Mouse (Mus musculus) thymus, adult 2 months (tissue): ENCODE measurements at regions not wholly inside any gene's neighbourhood (a gene's known extent, or its start where the extent isn't known, plus 50 kb on each side); places are given as distances from the start of the nearest gene placed in this dataset.
A peak's percentile ranks its signal among the peaks of the same experiment; 100 is the strongest.
"Not testable (repeated sequence)": the region's sequence is repeated elsewhere in the genome, so short reads cannot be mapped to it uniquely, and the experiment has no call there.

Experiments
- DNase-seq: peaks from one replicate; pipeline ENCODE4 v3.0.0; 2021
- H3K27ac ChIP-seq: fragments of 200-500 bp; 2 replicates; pipeline ENCODE4 v1.5.1; 2012; ENCODE audit warnings: low read length, control low read depth; ENCODE audit not compliant: control insufficient read depth, insufficient read depth
- H3K27me3 ChIP-seq: fragments of 200-500 bp; 2 replicates; pipeline ENCODE4 v1.6.1; 2012; ENCODE audit warnings: mild to moderate bottlenecking, low read length, moderate library complexity, mixed read lengths; ENCODE audit not compliant: control insufficient read depth, insufficient read depth
- H3K36me3 ChIP-seq: fragments of 200-500 bp; 2 replicates; pipeline ENCODE4 v1.6.1; 2012; ENCODE audit warnings: mild to moderate bottlenecking, low read length, moderate library complexity; ENCODE audit not compliant: control insufficient read depth, insufficient read depth
- H3K4me1 ChIP-seq: fragments of 200-500 bp; replicated peaks from 2 replicates; pipeline ENCODE4 v1.6.1; 2012; ENCODE audit warnings: low read length; ENCODE audit not compliant: control insufficient read depth, insufficient read depth
- H3K4me3 ChIP-seq: fragments of 200-500 bp; 2 replicates; pipeline ENCODE4 v1.5.1; 2012; ENCODE audit warnings: mild to moderate bottlenecking, low read length, control low read depth, moderate library complexity; ENCODE audit not compliant: control insufficient read depth, insufficient read depth
- CTCF ChIP-seq: fragments of 200-500 bp; IDR thresholded peaks from 2 replicates; pipeline ENCODE4 v1.5.1; 2012; ENCODE audit warnings: mild to moderate bottlenecking, control low read depth, low read length, moderate library complexity, borderline replicate concordance; ENCODE audit not compliant: control insufficient read depth, poor library complexity, insufficient read depth; ENCODE audit errors: extremely low read depth
- POLR2A ChIP-seq: fragments of 200-500 bp; IDR thresholded peaks from 2 replicates; pipeline ENCODE4 v1.6.1; 2012; ENCODE audit warnings: mild to moderate bottlenecking, low read length, control low read depth, moderate library complexity; ENCODE audit not compliant: control insufficient read depth, poor library complexity, insufficient read depth; ENCODE audit errors: extremely low read depth
- WGBS: fragments of 180-500 bp; shearing (Covaris S2); methylation state at CpG from one replicate; pipeline ENCODE4 v1.1.7; 2018; 5-methylcytosine and 5-hydroxymethylcytosine counted together

GRCm38 (mm10) chr12:107188055-107188454 lies 300.4 kb upstream of the 3110018I06Rik start:
- peaks cover 50% of the 10 kb centered on the region for H3K4me1 ChIP-seq
- DNase-seq: no peak
- WGBS: 97% methylated on average over 5 of the region's 5 CpGs
- H3K27me3 ChIP-seq: no peaks in the 10 kb centered on the region
- no peak for TF ChIP-seq POLR2A
- TF ChIP-seq CTCF: no peak
- no peak overlapping the region for H3K27ac ChIP-seq
- H3K4me3 ChIP-seq: no peak overlapping the region
- no peaks in the 10 kb centered on the region for H3K36me3 ChIP-seq

DNA sequence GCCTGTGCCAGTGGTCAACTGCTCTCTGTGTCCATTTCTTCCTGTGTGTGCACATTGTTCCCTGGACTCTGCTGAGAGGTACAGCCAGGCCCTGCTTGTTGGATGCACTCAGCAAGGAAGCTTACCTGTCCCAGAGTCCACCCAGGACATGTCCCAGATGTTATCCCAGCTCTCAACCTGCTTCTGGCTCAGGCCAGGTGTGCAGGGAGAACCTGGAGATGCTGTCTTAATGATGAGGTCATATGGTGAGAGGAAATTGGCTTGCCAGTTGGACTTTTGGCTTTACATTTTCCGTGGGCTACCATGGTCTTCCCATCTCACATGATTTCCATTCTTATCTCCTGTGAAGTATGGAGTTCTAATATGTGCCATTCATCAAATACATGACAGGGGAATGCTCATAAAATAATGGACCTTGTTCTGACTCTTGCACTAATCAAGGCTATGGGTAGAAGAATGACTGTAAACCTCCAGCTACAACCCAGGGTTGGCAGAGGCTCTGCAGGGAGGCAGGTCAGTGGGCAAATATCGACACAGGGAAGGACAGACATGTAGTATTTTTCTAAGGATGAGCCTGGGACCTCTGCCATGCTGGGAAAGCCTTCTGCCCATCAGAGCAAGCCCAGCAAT lies 289.9 kb upstream of the 3110018I06Rik start:
- WGBS: 90% methylated on average over 2 of the region's 2 CpGs
- TF ChIP-seq CTCF (no peak), POLR2A (no peak)
- no peak overlapping the region for H3K4me3 ChIP-seq
- H3K27me3 ChIP-seq: no peaks in the 10 kb centered on the region
- no peaks in the 10 kb centered on the region for H3K36me3 ChIP-seq
- H3K4me1 ChIP-seq: peaks cover 40% of the 10 kb centered on the region
- H3K27ac ChIP-seq: no peak overlapping the region
- no peak for DNase-seq

- TF ChIP-seq POLR2A (no peak), CTCF (no peak)
- DNase-seq: peak; percentile 60
- no peaks in the 10 kb centered on the region for H3K36me3 ChIP-seq
- H3K27ac ChIP-seq: no peak overlapping the region
- H3K4me3 ChIP-seq: no peak overlapping the region
- no peaks in the 10 kb centered on the region for H3K27me3 ChIP-seq
- WGBS: 18% methylated on average over 4 of the region's 4 CpGs
- peaks cover 40% of the 10 kb centered on the region for H3K4me1 ChIP-seq
Observed at GRCm38 (mm10) chr12:107200903-107201302, 287.5 kb upstream of the 3110018I06Rik start.

DNA sequence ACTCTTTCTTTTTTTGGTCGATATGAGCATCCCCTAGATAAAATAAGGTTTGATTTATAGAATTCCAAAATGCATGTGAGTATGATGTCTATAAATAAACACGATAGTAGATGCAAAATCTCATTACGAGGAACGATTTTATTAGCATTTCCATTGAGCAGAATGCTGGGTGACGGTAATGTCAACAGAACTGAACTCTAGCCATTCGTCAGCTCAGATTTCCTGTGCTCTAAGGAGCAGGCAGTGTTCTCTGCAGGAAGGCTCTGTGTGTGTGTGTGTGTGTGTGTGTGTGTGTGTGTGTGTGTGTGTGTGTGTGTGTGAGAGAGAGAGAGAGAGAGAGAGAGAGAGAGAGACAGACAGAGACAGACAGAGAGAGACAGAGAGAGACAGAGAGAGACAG lies 279.6 kb upstream of the 3110018I06Rik start:
- DNase-seq: peak; percentile 23
- H3K36me3 ChIP-seq, H3K4me3 ChIP-seq, H3K27ac ChIP-seq, H3K27me3 ChIP-seq: not testable (repeated sequence)
- peaks cover 25% of the 10 kb centered on the region for H3K4me1 ChIP-seq
- WGBS: 76% methylated on average over 6 of the region's 6 CpGs

DNA sequence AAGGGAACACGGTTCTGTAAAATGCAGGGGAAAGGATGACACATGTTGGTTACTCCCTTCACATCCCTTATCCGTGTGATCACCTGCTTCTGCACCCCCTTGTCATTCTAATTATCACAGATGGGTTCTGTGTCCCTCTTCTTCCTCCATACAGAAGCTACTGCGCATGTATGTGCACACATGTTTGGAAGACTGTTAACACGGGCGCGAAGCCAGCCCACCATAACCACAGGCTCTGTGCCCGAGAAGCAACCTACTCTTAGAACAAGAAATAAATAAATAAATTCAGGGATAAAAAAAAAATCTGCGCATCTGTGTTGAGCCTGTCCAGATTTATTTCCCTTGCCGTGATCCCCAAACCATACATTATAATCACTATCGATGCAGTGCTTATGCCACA lies 275.6 kb upstream of the 3110018I06Rik start:
- 94% methylated on average over 10 of the region's 10 CpGs for WGBS
- no peaks in the 10 kb centered on the region for H3K27me3 ChIP-seq
- no peak for DNase-seq
- no peaks in the 10 kb centered on the region for H3K36me3 ChIP-seq
- H3K27ac ChIP-seq: no peak overlapping the region
- no peak for TF ChIP-seq POLR2A
- no peak for TF ChIP-seq CTCF
- no peak overlapping the region for H3K4me3 ChIP-seq
- peaks cover 45% of the 10 kb centered on the region for H3K4me1 ChIP-seq

DNA sequence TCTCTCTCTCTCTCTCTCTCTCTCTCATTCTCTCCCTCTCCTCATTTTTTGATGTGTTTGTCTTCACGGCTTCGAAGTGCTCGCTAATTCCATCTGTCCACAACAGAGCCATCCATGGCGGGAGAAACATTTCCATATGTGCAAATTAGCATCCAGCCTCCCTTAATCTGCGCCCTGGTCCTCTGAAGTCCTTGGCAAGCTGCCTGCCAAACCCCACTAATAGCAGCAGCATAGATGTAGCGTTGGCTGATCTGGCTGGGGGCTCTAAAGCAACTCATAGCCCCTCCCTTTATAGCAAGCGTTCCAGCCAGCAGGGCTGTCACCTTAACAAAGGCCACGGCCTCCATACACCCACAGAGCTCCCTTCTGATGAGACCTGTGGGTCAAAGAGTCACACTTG lies 272.3 kb upstream of the 3110018I06Rik start:
- no peak for TF ChIP-seq POLR2A
- TF ChIP-seq CTCF: no peak
- no peak overlapping the region for H3K27ac ChIP-seq
- H3K4me1 ChIP-seq: peaks cover 39% of the 10 kb centered on the region
- no peaks in the 10 kb centered on the region for H3K27me3 ChIP-seq
- DNase-seq: no peak
- no peaks in the 10 kb centered on the region for H3K36me3 ChIP-seq
- WGBS: 89% methylated on average over 8 of the region's 8 CpGs
- H3K4me3 ChIP-seq: no peak overlapping the region

DNA sequence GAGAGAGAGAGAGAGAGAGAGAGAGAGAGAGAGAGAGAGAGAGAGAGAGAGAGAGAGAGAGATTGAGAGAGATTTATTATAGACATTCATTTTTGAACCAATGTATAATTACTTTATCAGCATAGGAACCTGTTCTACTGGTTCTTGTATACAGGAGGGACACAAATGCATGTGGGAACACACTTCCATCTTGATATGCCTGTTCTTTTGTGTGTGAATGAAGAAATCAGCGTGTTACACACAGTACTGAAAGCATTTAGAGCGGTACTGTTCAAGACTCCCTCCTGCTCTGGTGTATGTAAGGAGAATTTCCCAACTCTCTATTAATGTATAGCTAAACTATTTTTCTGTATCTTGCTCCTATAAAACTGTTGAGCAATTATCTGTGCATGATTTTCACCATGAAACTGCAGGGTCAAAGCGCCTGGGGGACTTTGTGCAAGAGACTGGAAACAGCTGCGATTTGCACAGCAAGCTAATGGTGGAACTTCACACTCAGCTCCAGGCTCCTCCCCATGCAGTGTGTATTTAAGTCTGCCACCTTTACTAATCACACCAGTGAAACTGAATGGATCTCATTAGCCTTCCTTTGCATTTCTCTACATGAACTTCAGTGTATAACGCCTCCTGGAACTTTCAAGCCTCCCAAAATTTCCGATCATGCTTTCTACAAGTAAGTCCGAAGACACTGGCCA lies 267.0 kb upstream of the 3110018I06Rik start:
- no peaks in the 10 kb centered on the region for H3K36me3 ChIP-seq
- no peak overlapping the region for H3K4me3 ChIP-seq
- no peak overlapping the region for H3K27ac ChIP-seq
- TF ChIP-seq CTCF (no peak), POLR2A (no peak)
- peaks cover 28% of the 10 kb centered on the region for H3K4me1 ChIP-seq
- no peaks in the 10 kb centered on the region for H3K27me3 ChIP-seq
- no peak for DNase-seq
- WGBS: 90% methylated on average over 7 of the region's 7 CpGs
